Mouse (Mus musculus) small intestine, adult 2 months (tissue): ENCODE data around the gene Acox2.

Experiments
- CTCF ChIP-seq: fragments of 200-500 bp; IDR thresholded peaks from 2 replicates; pipeline ENCODE4 v1.5.1; 2012; ENCODE audit warnings: low read depth, mild to moderate bottlenecking, control low read depth, inconsistent platforms, low read length, moderate library complexity, mixed read lengths; ENCODE audit not compliant: insufficient replicate concordance, insufficient read length; ENCODE audit errors: extremely low read depth
- POLR2A ChIP-seq: fragments of 200-500 bp; IDR thresholded peaks from 2 replicates; pipeline ENCODE4 v1.6.1; 2012; ENCODE audit warnings: low read depth, mild to moderate bottlenecking, control low read depth, inconsistent platforms, low read length, moderate library complexity

DNA sequence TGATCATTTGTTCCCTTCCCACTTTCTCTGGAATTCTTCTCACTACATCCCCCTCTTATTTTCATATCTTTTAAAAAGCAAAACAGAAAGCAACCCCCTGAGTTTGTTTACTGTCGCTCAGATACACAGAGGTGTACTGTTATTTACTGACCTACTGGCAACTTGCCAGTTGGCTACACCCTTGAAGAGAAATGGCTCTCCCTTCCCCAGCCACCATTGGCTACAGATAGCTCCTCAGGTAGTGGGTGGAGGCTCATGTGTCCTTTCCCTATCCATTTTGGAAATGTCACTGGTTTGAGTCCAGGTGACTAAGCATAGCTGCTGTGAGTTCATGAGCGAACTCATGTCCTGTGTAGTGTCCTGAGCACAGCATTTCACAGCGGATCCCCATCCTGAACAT is 57.4 kb downstream of the Acox2 start:
- no peak for TF ChIP-seq CTCF
- no peak for TF ChIP-seq POLR2A
